Mouse (Mus musculus) left cerebral cortex, adult 2 months (tissue): ENCODE results near the gene Slc47a2. TPM values are rescaled to one million over a fixed set of nuclear protein-coding genes. Genes with fewer than 3 reads are reported as not detected.

Source experiments
- DNase-seq, 2 experiments: peaks; one replicate each; pipeline ENCODE4 v3.0.0; 2021 to 2022; ENCODE audit warnings: low spot score in 2 of 2, mixed read lengths in 1 of 2; ENCODE audit errors: extremely low spot score in 1 of 2
- H3K27ac ChIP-seq: fragments of 200-600 bp; 2 replicates; pipeline ENCODE4 v1.8.1; 2022
- H3K4me3 ChIP-seq: fragments of 200-600 bp; 2 replicates; pipeline ENCODE4 v1.8.1; 2022
- CTCF ChIP-seq: fragments of 200-600 bp; IDR thresholded peaks from 2 replicates; pipeline ENCODE4 v1.8.1; 2022; ENCODE audit warnings: antibody characterized with exemption, mild to moderate bottlenecking, moderate library complexity
- intact Hi-C: fragments of 180-260 bp; cut with DNase I; formaldehyde crosslinking; loops from one replicate; pipeline ENCODE4 v1.15.1; 2025
- long read RNA-seq, 2 experiments: library from polyadenylated mRNA; stranded (forward); transcript quantifications; one replicate each; pipeline ENCODE4 v2.0.0; 2021; ENCODE audit warnings: borderline mapping rate in 2 of 2
- total RNA-seq, 2 experiments: library from RNA; stranded (reverse); gene quantifications; 2 replicates each; pipeline ENCODE4 v1.2.3; 2021

Slc47a2 gene
- under 1 TPM in 1 of 2 experiments, not detected in 1; 0.14 TPM for total RNA-seq
- long read RNA-seq, experiment 1, partial matches to known transcripts, result 0 of 1 reads
- long read RNA-seq, experiment 1, other reads (novel, unspliced or antisense), result 1 of 1 reads
- long read RNA-seq, experiment 2, result 0 reads

DNA sequence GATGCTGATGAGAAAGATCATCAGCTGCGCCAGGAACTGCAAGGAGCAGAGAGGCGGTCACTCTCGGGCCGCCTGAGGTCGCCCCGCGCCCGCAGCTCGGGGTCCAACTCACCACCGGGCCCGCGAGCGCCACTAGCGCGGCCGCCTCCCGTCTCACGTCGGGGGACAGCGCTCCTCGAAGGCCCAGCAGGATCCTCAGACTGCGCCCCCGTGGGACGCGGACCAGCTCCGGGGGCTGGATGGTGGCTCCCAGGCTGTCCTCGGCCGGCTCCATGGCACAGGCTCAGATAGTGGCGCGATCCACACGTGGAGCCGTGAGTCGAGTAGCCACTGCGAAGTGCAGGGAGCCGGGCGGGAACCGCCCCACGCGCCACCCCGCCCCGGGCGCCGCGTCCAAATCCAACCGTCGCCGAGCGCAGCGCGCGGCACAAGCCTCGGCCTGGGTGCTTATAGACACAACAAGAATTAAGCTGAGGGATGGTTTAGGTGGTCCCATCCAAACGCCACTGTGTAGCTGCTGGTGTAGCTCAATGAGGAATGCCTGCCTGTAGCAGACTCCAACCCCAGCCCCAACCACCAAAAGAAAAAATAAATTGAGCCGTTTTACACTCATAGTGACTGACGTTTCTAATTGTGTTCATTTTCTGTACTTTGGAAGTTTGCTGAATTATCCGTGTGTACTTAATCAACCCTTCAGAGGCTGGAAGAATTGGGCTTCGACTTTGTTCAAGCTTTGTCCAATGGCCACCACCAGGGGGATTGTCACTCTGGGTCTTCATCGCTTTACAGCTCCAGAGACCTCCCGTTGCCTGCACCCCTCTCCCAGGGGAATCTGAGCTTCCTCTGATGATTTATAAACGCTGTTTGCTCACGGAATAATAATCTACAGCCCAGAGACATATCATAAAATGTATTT, at the start of gene Slc47a2:
TSS of gene Slc47a2 (minus strand) at position 356 of the 916 bp plus-strand sequence.
- peak; percentile 49 for TF ChIP-seq CTCF
- intact Hi-C loops, result no loop called here
- DNase-seq, result no peak
- H3K27ac ChIP-seq, result no peak within 1 kb of the TSS
- H3K4me3 ChIP-seq, result peak within 1 kb of the TSS; percentile 5; the same call in 1 of the 2 replicates

DNA sequence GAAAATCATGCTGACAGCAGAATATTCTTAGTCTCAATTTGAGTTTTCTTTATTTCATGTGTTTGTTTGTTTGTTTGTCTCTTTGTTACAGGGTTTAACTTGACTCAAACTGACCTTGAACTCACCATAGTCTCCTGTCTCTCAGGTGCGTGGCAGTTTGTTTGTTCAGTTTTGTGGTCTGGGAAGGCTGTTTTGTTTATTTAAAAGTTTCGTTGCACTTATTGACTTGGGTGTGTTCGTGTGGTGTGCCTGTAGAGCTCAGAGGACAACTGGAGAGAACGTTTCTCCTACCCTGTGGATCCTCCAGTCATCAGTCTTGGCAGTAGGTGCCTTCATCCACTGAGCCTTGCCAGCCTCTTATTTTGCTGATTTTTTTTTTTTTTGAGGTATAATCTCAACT, 46.3 kb upstream of the Slc47a2 start:
- H3K27ac ChIP-seq, result no peak overlapping the region
- no peak overlapping the region for H3K4me3 ChIP-seq
- no peak for DNase-seq
- intact Hi-C loops, result loop anchor here (1.0 to 5.0 kb wide), 2 partner anchors 157 to 196 kb away; no protein-coding TSS in a partner anchor
- TF ChIP-seq CTCF, result no peak

DNA sequence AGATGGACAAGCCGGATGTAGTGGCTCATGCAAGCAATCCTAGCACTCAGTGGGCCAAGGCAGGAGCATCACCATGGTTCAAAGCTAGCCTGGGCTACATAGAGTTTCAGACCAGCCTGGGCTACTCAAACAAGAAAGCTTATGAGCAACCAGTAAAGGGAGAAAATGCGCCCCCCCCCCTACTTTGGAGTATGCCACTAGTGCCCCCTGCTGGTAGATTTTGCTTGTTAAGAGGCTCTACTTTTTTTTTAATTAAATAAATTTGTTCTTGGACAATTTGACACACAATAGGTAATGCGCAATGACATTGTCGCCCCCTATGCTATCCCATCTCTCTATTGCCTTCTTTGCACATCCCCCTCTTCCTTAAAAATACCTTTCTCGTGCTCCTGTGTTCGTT, 45.4 kb upstream of the Slc47a2 start:
- H3K27ac ChIP-seq, result no peak overlapping the region
- DNase-seq, result no peak
- no peak overlapping the region for H3K4me3 ChIP-seq
- peak; percentile 50 for TF ChIP-seq CTCF
- intact Hi-C loops, result loop anchor here (1.0 to 5.0 kb wide), 2 partner anchors 156 to 195 kb away; no protein-coding TSS in a partner anchor

DNA sequence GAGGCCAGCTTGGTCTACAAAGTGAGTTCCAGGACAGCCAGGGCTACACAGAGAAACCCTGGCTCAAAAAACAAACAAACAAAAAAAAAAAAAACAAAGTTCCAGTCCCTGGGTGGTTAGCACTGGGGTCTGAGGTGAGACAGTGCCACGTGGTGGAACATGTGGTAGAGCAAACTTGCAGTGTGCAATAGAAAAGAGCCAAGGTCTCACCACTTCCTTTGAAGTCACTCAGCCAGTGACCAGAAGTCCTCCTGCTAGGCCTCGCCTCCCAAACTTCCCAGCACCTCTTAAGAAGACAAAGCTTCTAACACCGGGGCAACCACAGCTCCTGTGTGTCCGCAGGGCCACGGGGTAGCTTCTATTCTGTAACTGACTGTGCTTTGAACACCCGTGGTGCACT, 44.6 kb upstream of the Slc47a2 start:
- Histone ChIP-seq H3K4me3 (no peak overlapping the region), H3K27ac (no peak overlapping the region)
- no peak for DNase-seq
- intact Hi-C loops, result loop anchor here (1.0 to 5.0 kb wide), 2 partner anchors 155 to 283 kb away; no protein-coding TSS in a partner anchor
- TF ChIP-seq CTCF, result no peak

DNA sequence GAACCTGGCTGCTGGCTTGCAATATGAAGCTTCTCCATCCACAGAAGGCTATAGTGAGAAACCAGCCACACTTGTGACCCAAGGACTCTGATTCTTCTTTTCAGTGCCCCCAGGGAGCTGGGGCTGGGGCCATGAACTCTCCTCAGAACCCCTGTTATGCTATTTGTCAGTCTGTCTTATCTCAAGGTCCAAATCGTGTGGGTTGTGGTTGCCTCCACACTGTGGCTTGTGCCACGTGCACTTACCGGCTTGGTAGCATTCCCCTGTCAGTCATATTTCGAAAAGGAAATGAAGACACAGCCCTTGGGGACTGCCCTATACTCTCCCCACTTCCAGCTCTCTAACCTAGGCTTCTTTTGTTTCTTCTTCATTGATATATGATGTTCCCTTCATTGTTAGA, 43.1 kb upstream of the Slc47a2 start:
- no peak for DNase-seq
- TF ChIP-seq CTCF, result no peak
- intact Hi-C loops, result loop anchor here (5.0 kb wide), 1 partner anchor 153 kb away; no protein-coding TSS in a partner anchor
- H3K4me3 ChIP-seq, result no peak overlapping the region
- H3K27ac ChIP-seq, result no peak overlapping the region

DNA sequence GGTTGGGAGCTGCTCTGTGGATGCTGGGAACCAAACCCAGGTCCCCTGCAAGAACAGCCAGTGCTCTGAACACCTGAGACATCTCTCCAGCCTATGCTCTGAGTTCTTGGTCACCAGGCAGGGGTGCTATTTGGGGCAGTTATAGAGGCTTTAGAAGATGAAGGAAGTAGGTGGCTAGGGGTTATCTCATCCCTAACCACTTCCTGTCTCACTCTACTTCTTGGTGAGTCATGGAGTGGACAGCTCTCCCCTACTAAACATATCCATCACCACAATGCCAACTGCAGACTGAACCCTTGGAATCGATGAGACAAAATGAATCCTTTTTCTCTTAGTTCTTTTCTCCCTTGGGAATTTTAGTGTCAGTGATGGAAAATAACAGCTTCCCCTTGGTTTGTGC, 38.6 kb upstream of the Slc47a2 start:
- H3K27ac ChIP-seq, result no peak overlapping the region
- intact Hi-C loops, result no loop called here
- DNase-seq, result no peak
- TF ChIP-seq CTCF, result no peak
- H3K4me3 ChIP-seq, result no peak overlapping the region

DNA sequence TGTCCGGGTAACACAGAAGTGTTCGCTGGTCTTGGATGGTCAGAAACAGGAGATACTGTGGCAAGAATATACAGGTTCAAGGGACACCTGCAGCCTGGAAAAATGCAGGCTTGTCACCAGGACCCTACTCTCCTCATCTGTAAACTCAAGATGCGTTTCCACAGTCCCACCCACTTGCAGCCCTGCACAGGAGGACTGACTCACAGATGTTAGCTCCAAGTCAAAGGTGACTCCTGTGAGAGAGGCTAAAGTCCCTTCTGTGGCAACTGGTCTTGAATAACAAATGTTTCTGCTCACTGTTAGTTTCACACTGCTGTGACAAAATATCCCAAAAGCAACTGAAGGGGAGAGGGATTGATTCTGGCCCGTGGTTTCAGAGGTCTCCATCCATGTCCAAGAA, 36.0 kb upstream of the Slc47a2 start:
- Histone ChIP-seq H3K4me3 (no peak overlapping the region), H3K27ac (no peak overlapping the region)
- TF ChIP-seq CTCF, result no peak
- intact Hi-C loops, result no loop called here
- DNase-seq, result no peak

DNA sequence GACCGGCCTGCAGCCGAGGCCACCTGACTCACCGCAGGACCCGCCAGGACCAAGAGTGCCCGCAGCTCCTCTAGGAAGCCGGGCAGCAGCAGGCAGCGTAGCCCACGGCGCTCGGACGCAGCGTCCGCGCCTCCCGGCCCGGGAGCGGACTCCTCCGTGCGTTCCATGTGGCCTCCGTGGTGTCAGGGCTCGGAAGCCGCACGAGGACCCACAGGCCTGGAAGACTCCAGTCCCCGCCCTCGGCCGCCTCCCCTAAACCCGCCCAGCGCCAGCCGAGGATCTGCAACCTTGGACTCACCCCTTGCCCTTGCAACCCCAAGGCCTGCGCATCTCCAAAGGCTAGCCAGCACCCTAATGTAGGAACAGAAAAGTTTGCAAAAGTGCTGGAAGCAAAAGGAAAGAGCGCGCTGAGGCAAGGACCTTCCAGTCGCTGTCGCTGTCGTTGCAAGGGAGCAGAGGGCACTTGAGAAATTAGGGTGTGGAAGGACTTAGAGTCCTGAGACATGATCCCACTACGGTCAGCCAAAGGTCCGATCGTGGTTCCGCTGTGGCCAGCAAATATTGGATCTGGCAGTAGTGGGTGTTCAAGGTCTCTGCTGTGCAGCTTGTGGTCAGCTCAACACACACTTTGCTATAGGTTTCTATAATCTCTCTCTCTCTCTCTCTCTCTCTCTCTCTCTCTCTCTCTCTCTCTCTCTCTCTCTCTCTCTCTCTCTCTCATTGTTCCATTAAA, 35.4 kb upstream of the Slc47a2 start, which contains the start of gene Slc47a1:
TSS of gene Slc47a1 (minus strand) at position 465 of the 733 bp plus-strand sequence.
- no peak for TF ChIP-seq CTCF
- no peak within 1 kb of the TSS for H3K27ac ChIP-seq
- intact Hi-C loops, result no loop called here
- H3K4me3 ChIP-seq, result 0 out of 2 replicates have a peak within 1 kb of the TSS, but pooled peaks have one; percentile 8
- DNase-seq, result no peak

DNA sequence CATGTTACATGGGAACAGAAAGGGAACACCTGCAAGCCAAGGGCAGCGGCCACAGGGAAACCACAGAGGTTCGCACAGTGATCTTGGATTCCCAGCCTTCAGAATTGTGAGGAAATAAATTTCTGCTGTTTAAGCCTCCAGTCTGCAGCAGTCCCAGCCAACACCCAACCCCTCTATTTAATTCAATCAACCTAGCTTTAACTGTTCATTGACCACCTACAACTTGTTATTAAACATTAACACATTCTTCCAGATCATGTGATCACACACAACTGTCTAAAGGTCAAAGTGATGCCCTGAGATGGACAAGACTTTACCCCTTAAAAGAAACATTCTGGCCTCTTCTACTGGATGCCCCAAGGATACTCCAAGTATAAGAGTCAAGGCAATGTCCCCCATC, 26.0 kb upstream of the Slc47a2 start:
- no peak for TF ChIP-seq CTCF
- no peak for DNase-seq
- Histone ChIP-seq H3K27ac (no peak overlapping the region), H3K4me3 (no peak overlapping the region)
- intact Hi-C loops, result no loop called here

DNA sequence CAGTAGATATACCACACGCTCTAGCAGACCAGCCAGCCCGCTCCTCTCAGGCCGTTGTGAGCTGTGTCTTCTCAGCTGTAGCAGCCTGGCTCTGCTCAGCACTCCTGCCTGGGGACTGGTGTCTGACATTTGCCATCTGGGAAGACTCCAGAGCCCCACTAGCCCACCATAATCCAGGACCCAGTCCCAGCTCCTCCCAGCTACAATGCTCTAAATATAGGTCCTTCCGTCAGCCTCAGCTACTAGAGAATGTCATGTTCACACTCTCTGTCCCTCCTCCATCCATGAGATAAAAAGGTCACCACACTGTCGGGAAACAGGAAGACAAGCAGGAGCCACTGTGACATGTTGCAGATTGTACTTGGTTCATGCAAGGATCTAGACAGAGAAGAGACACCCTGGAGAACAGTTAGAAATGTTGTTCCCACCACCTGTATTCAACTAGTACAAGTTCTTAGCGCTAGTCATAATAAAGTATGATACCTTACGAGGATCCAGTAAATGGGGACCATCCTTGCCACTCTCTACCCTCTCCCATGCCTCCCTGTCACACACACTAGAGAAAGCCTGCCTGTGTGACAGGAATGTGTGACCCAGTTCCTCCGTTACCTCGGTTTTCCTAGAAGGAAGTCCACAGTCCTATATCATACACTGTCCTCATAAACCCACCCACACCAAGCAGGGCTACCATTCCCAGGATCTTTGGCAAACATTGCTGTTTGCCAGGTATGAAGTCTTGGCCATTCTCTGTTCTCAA, 24.0 kb upstream of the Slc47a2 start:
- DNase-seq, result no peak
- Histone ChIP-seq H3K4me3 (no peak overlapping the region), H3K27ac (no peak overlapping the region)
- TF ChIP-seq CTCF, result no peak
- intact Hi-C loops, result no loop called here

DNA sequence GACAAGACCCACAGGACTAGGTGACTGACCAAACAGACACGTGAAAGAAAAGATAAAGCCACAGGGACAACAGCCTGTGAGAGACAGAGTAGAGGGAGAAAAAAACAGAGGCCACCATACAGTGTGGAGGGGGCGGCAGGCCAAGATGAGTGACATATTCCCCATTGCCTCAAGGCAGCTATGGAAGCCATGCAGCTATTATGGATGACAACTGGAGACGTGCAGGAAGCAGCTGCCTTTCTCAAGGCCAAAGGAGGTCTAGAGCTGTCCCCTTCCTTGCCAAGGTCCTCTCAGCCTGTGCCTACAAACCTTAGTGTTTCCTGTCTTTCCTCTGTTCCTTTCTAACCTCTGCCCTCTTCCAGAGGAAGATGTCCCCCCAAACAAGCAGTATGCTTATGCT, 23.3 kb upstream of the Slc47a2 start:
- intact Hi-C loops, result no loop called here

More for the DNA sequence above, 23.3 kb upstream of the Slc47a2 start:
- Histone ChIP-seq H3K4me3 (no peak overlapping the region), H3K27ac (no peak overlapping the region)
- DNase-seq, result no peak
- no peak for TF ChIP-seq CTCF
